Mouse (Mus musculus): Measurements from ENCODE around the gene Tbl1x.

- no peak for TF ChIP-seq POLR2A (IDR thresholded peaks at IDR 0.05; ENCODE audit: insufficient read depth, low read length)
- TF ChIP-seq CTCF (IDR thresholded peaks at IDR 0.05; ENCODE audit: low read depth, low read length) = no peak
These were observed 37.3 kb upstream of the Tbl1x start for GRCm38 (mm10) chrX:77473511-77473910.
